Mouse (Mus musculus): Measurements from ENCODE around the gene Ficd. TPM values are rescaled to one million over a fixed set of nuclear protein-coding genes. Genes with fewer than 3 reads are reported as not detected.

Ficd gene
- polyA plus RNA-seq (2015; fragmentation: Nextera tagmentation; extraction: Ambion mirVana) = 5.5 and 6.8 TPM in 2 replicates

GRCm38 (mm10) chr5:113735345-113736112 is at the start of gene Ficd:
Gene Ficd (plus strand): TSS chr5:113735803.

GRCm38 (mm10) chr5:113724446-113724845 is 11.2 kb upstream of the Ficd start, which contains the start of gene 1700069L16Rik:
Gene 1700069L16Rik (minus strand): TSS chr5:113724772.

GRCm38 (mm10) chr5:113772450-113772895 is 36.9 kb downstream of the Ficd start, which contains the start of the genes Sart3 and Iscu:
Gene Sart3 (minus strand): TSS chr5:113772510.
Gene Iscu (plus strand): TSS chr5:113772748.

Other genes starting within 250 kb of the Ficd start
- gene Wscd2, start 245.5 kb upstream of the Ficd start, polyA plus RNA-seq (2015; fragmentation: Nextera tagmentation; extraction: Ambion mirVana) = 12.1 and 13.2 TPM in 2 replicates
- 7.3 and 11.9 TPM in 2 replicates for gene Cmklr1, start 85.4 kb upstream of the Ficd start, polyA plus RNA-seq (2015; fragmentation: Nextera tagmentation; extraction: Ambion mirVana)
- not detected in 2 replicates for gene 1700069L16Rik, start 11.0 kb upstream of the Ficd start, polyA plus RNA-seq (2015; fragmentation: Nextera tagmentation; extraction: Ambion mirVana)
- gene Sart3, start 36.7 kb downstream of the Ficd start, polyA plus RNA-seq (2015; fragmentation: Nextera tagmentation; extraction: Ambion mirVana) = 12.2 and 12.3 TPM in 2 replicates
- 211 and 220 TPM in 2 replicates for gene Iscu, start 36.9 kb downstream of the Ficd start, polyA plus RNA-seq (2015; fragmentation: Nextera tagmentation; extraction: Ambion mirVana)
- gene Tmem119, start 64.7 kb downstream of the Ficd start, polyA plus RNA-seq (2015; fragmentation: Nextera tagmentation; extraction: Ambion mirVana) = 63.1 and 65.8 TPM in 2 replicates
- 4.0 and 14.8 TPM in 2 replicates for gene Selplg, start 96.8 kb downstream of the Ficd start, polyA plus RNA-seq (2015; fragmentation: Nextera tagmentation; extraction: Ambion mirVana)
- 228 and 270 TPM in 2 replicates for gene Coro1c, start 173.0 kb downstream of the Ficd start, polyA plus RNA-seq (2015; fragmentation: Nextera tagmentation; extraction: Ambion mirVana)